Mouse (Mus musculus) hindbrain, embryonic 13.5 days (tissue): ENCODE results near the gene Cd69. TPM values are rescaled to one million over a fixed set of nuclear protein-coding genes. Genes with fewer than 3 reads are reported as not detected.

Source experiments
- ATAC-seq: fragments of 200-750 bp; cut with Nextera tagmentation; 2 replicates; pipeline ENCODE4 v1.8.0; 2017; ENCODE audit warnings: moderate TSS enrichment; ENCODE audit not compliant: low FRiP score
- H3K27ac ChIP-seq: fragments of 300-500 bp; sonication (generic); 2 replicates; pipeline ENCODE4 v1.5.1; 2015; ENCODE audit warnings: inconsistent platforms, mild to moderate bottlenecking, moderate library complexity
- H3K27me3 ChIP-seq: fragments of 300-500 bp; sonication (generic); 2 replicates; pipeline ENCODE4 v1.6.1; 2015; ENCODE audit warnings: mild to moderate bottlenecking, inconsistent platforms
- H3K36me3 ChIP-seq: fragments of 300-500 bp; sonication (generic); 2 replicates; pipeline ENCODE4 v1.6.1; 2015; ENCODE audit warnings: mild to moderate bottlenecking, inconsistent platforms
- H3K4me1 ChIP-seq: fragments of 300-500 bp; sonication (generic); replicated peaks from 2 replicates; pipeline ENCODE4 v1.6.1; 2015; ENCODE audit warnings: inconsistent platforms
- H3K4me2 ChIP-seq: fragments of 300-500 bp; sonication (generic); 2 replicates; pipeline ENCODE4 v1.6.1; 2015; ENCODE audit warnings: inconsistent platforms, mild to moderate bottlenecking, moderate library complexity
- H3K4me3 ChIP-seq: fragments of 300-500 bp; sonication (generic); 2 replicates; pipeline ENCODE4 v1.5.1; 2015; ENCODE audit warnings: mild to moderate bottlenecking, inconsistent platforms
- H3K9ac ChIP-seq: fragments of 300-500 bp; sonication (generic); 2 replicates; pipeline ENCODE4 v1.6.1; 2015; ENCODE audit warnings: mild to moderate bottlenecking, inconsistent platforms
- H3K9me3 ChIP-seq: fragments of 300-500 bp; sonication (generic); 2 replicates; pipeline ENCODE4 v1.6.1; 2016; ENCODE audit warnings: inconsistent platforms
- WGBS: fragments of 180-500 bp; shearing (Covaris S2); methylation state at CpG from one replicate; pipeline ENCODE4 v1.1.7; 2015; 5-methylcytosine and 5-hydroxymethylcytosine counted together
- polyA plus RNA-seq: library from polyadenylated mRNA; unstranded; fragments of >200 nt; fragmentation: Nextera tagmentation; extraction: Ambion mirVana; gene quantifications from 2 replicates; pipeline ENCODE4 v1.2.1, GENCODE M21; 2015

Gene Cd69
- polyA plus RNA-seq, 1 experiment from 2014 or later = not detected

DNA sequence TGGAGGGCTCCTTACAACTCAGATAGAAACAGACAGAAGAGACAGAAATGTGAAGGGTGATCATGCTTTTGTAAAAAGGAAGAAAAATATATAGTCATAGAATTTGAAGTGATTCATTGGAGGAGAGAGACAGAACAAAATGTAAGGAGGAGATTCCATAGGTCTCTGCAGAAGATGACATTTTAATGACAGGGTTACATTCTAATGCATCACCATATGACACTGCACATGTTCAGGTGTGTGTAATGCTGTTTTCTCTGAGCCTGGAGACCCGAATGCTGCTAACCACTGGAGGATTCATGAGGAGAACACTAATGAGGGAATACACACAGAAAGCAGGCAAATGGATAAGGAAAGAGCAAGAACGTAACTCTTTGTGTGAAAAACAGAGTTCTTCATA is 760 bp downstream of the Cd69 start:
- Histone ChIP-seq H3K4me3 (no peak overlapping the region), H3K9ac (no peak overlapping the region), H3K9me3 (no peaks in the 10 kb centered on the region), H3K27me3 (no peaks in the 10 kb centered on the region), H3K4me1 (no peaks in the 10 kb centered on the region), H3K27ac (no peak overlapping the region), H3K36me3 (no peaks in the 10 kb centered on the region), H3K4me2 (no peak overlapping the region)
- WGBS = 88% methylated on average over 2 of the region's 2 CpGs
- ATAC-seq = no peak

DNA sequence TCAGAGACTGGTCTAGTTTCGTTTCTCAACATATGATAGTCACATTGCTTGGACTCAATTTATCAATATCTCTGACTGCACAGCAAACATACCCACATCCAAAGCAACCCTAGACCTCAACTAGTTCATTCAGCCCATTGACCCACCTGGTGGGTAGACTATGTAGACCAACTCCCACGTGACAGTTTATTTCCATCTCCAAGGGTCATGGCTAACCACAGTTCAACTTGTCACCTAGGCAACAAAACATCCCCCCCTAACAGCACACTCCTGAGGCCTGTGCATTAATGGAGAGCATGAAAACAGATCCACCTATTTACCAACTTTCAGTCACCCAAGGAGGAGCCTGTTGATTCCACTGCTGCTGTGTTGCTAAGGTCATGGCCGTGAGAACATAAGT is 1.6 kb downstream of the Cd69 start:
- Histone ChIP-seq H3K4me3 (no peak overlapping the region), H3K36me3 (no peaks in the 10 kb centered on the region), H3K4me1 (no peaks in the 10 kb centered on the region), H3K27me3 (no peaks in the 10 kb centered on the region), H3K9me3 (no peaks in the 10 kb centered on the region), H3K4me2 (no peak overlapping the region), H3K9ac (no peak overlapping the region), H3K27ac (no peak overlapping the region)
- WGBS = 84% methylated on average over 3 of the region's 3 CpGs
- no peak for ATAC-seq

DNA sequence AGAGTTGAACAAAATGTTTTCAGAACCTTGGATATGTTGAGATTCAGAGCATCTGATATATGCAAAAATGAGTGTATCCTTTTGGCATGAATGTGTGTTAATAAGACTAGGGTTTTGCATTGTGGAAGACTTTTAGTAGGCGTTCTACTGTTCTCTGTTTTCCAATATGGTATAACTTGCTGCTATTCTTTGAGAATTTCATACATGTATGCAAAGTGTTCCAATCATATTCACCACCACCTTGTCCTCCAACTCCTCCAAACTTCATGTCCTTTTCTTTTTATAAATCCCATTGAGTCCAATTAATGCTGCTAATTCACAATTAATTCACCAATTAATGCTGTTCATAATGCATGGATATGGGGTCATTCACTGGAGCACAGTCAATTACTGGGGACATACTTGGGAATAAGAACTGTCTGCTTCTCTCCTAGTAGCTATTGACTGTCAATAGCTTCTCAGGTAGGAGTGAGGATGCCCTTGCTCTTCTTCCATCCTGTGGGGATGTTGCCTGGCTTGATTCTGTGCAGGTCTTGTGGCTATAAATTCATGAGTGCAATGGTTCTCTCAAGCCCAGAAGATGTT is 8.7 kb downstream of the Cd69 start:
- no peak overlapping the region for H3K9ac ChIP-seq
- H3K27ac ChIP-seq = no peak overlapping the region
- H3K36me3 ChIP-seq = no peaks in the 10 kb centered on the region
- ATAC-seq = no peak
- H3K9me3 ChIP-seq = no peaks in the 10 kb centered on the region
- no peaks in the 10 kb centered on the region for H3K27me3 ChIP-seq
- no peaks in the 10 kb centered on the region for H3K4me1 ChIP-seq
- WGBS = 73% methylated on average over 1 of the region's 1 CpGs
- H3K4me2 ChIP-seq = no peak overlapping the region
- H3K4me3 ChIP-seq = no peak overlapping the region

DNA sequence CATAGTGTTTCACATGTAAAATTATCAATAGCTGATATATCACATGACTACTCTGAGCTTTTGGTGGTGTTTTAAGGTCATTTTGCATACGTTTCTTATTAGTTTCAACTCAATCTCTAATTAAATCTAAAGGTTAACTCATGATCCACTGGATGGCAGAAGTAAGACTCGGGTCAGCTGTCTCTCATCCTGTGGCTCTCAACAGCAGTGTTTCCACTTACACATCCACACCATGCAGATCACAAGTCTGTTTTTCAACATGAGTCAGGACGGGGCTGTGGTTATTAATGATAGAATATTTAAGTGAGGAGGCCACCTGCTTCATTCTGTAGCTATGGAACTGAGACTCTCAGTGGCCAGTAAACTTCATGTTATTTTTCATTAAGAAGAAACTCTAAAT is 9.4 kb downstream of the Cd69 start:
- H3K27ac ChIP-seq = no peak overlapping the region
- H3K4me2 ChIP-seq = no peak overlapping the region
- H3K9me3 ChIP-seq = no peaks in the 10 kb centered on the region
- no peaks in the 10 kb centered on the region for H3K27me3 ChIP-seq
- ATAC-seq = no peak
- H3K36me3 ChIP-seq = no peaks in the 10 kb centered on the region
- H3K4me1 ChIP-seq = no peaks in the 10 kb centered on the region
- H3K9ac ChIP-seq = no peak overlapping the region
- no peak overlapping the region for H3K4me3 ChIP-seq
- 82% methylated on average over 3 of the region's 3 CpGs for WGBS

DNA sequence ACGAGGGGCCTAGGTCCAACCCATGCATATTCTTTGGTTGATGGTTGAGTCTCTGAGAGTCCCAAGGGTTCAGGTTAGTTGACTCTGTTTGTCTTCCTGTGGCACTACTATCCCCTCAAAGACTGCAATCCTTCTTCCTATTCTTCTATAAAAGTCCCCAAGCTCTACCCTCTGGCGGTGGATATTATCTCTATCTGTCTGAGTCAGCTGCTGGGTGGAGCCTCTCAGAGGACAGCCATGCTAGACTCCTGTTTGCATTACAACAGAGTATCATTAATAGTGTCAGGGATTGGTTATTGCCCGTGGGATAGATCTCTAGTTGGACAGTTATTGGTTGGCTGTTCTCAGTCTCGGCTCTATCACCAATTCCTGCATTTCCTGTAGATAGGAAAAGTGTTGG is 14.3 kb downstream of the Cd69 start:
- Histone ChIP-seq H3K4me2 (no peak overlapping the region), H3K9ac (no peak overlapping the region), H3K4me1 (no peaks in the 10 kb centered on the region), H3K27me3 (no peaks in the 10 kb centered on the region), H3K4me3 (no peak overlapping the region), H3K27ac (no peak overlapping the region), H3K36me3 (no peaks in the 10 kb centered on the region), H3K9me3 (no peaks in the 10 kb centered on the region)
- WGBS = 93% methylated on average over 4 of the region's 4 CpGs
- no peak for ATAC-seq

DNA sequence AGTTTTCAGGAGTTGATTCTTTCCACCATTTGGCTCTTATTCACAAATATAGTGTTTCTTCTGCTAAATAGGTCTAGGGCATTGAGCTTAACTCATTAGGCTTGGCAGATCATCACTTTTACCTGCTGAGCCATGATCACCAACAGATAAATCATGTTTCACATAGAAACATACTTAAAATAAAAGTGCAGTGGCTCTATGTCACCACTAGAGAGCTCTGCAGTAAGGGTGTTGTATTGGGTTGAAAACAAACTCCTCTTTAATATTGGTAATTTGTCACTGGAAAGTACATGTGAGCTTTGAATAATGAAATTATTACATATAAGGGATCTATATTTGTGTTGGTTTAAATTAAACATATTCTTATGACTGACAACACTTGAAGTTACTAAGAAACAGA is 15.2 kb downstream of the Cd69 start:
- Histone ChIP-seq H3K4me2 (no peak overlapping the region), H3K36me3 (no peaks in the 10 kb centered on the region), H3K27ac (no peak overlapping the region), H3K4me3 (no peak overlapping the region), H3K9me3 (no peaks in the 10 kb centered on the region), H3K9ac (no peak overlapping the region), H3K4me1 (no peaks in the 10 kb centered on the region), H3K27me3 (no peaks in the 10 kb centered on the region)
- ATAC-seq = no peak

DNA sequence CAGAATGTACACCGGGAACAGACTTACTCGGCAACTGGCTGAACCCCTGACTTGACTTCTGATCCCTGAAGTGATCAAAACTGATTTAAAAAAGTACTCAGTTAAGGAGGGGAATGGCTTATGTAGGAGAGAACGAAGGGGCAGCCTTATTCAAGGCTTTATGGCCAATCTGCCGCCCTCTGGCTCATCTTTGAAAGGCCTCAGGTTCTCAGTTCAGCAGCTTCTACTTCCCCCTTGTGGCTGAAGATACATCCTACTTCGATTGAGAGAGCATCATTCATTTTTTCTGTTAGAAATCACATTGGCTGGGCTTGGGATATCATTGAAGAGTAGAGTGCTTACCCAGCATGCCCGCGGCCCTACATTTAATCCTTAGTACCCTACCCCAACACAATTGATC is 19.2 kb downstream of the Cd69 start:
- H3K9me3 ChIP-seq = no peaks in the 10 kb centered on the region
- no peak overlapping the region for H3K9ac ChIP-seq
- no peaks in the 10 kb centered on the region for H3K27me3 ChIP-seq
- no peak overlapping the region for H3K4me3 ChIP-seq
- H3K27ac ChIP-seq = no peak overlapping the region
- 65% methylated on average over 7 of the region's 7 CpGs for WGBS
- H3K36me3 ChIP-seq = no peaks in the 10 kb centered on the region
- no peak for ATAC-seq
- no peak overlapping the region for H3K4me2 ChIP-seq
- no peaks in the 10 kb centered on the region for H3K4me1 ChIP-seq

DNA sequence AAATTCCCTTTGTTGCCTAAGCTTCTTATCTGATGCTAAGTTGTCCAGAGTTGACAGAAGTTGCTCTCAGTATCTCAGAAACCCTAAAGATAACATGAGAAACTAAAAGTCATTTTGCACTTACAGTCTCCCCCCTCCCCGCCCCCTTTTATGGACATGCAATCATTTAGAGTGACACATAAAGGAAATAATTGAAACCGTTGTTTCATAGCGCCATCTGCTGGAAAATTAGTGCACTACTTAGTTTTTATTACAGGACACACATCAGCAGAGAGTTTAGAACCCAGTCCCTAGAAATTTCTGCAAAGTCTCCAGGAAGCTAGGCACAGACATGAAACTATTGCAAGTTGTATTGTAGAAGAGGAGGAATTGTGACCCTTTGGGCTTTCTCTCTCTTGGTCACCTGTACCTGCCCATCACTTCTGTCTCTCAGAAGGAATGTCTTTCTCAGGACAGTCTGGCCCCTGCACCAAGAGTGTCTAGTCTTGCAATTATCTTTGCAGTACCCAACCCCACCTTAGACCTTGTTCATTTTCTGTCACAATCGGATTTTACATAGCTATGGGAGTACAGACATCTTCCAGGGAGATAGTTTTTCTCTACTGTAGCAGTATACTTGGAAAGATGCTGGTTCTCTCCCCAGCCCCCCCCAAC is 20.2 kb downstream of the Cd69 start:
- H3K4me3 ChIP-seq = no peak overlapping the region
- H3K36me3 ChIP-seq = no peaks in the 10 kb centered on the region
- H3K9ac ChIP-seq = no peak overlapping the region
- 20% methylated on average over 4 of the region's 4 CpGs for WGBS
- H3K27ac ChIP-seq = no peak overlapping the region
- H3K4me1 ChIP-seq = no peaks in the 10 kb centered on the region
- no peaks in the 10 kb centered on the region for H3K9me3 ChIP-seq
- ATAC-seq = no peak; the same call in 1 of the 2 replicates
- no peaks in the 10 kb centered on the region for H3K27me3 ChIP-seq
- H3K4me2 ChIP-seq = no peak overlapping the region

DNA sequence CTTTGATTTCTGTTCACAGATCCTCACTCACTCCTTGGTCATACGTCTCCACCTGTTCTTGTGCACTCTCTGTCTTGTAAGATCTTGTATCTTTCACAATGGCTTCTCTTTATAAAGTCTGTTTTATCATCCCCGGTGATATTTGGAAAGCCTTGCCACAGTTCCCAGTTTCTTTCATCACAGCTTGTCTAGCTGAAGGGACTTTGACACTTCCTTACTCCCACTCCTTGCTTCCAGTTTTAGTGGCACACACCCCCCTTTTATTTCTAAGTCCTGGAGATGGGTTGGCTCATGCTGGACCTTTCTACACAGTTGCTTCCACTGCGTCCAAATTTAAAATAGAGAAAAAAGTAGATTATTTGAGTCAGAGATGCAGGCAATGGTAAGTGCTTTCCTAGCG is 20.9 kb downstream of the Cd69 start:
- 79% methylated on average over 4 of the region's 4 CpGs for WGBS
- H3K27ac ChIP-seq = no peak overlapping the region
- no peaks in the 10 kb centered on the region for H3K4me1 ChIP-seq
- no peak overlapping the region for H3K4me2 ChIP-seq
- H3K9ac ChIP-seq = no peak overlapping the region
- no peaks in the 10 kb centered on the region for H3K27me3 ChIP-seq
- no peaks in the 10 kb centered on the region for H3K9me3 ChIP-seq
- no peaks in the 10 kb centered on the region for H3K36me3 ChIP-seq
- no peak overlapping the region for H3K4me3 ChIP-seq
- ATAC-seq = no peak

DNA sequence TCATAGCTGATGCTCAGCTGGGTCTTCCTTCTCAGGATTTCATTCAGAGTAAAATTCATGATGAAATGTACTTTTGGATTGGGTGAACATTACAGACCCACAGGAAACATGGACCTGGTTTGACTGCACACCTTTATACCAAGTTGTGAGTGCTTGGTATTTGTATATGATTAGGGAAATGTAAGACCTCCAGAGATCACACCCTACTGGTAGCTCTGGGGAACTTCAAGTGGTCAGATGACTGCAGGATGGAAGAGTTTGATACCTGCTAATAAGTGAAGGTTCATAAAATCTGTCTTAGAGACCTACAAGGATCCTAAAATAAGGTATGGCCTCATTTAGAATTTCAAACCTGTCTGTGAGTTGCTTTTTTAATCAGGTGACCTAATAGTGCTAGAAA is 27.0 kb downstream of the Cd69 start:
- no peaks in the 10 kb centered on the region for H3K27me3 ChIP-seq
- no peaks in the 10 kb centered on the region for H3K36me3 ChIP-seq
- no peak overlapping the region for H3K4me2 ChIP-seq
- H3K27ac ChIP-seq = no peak overlapping the region
- H3K4me3 ChIP-seq = no peak overlapping the region
- H3K9ac ChIP-seq = no peak overlapping the region
- H3K4me1 ChIP-seq = no peaks in the 10 kb centered on the region
- no peak for ATAC-seq
- no peaks in the 10 kb centered on the region for H3K9me3 ChIP-seq

DNA sequence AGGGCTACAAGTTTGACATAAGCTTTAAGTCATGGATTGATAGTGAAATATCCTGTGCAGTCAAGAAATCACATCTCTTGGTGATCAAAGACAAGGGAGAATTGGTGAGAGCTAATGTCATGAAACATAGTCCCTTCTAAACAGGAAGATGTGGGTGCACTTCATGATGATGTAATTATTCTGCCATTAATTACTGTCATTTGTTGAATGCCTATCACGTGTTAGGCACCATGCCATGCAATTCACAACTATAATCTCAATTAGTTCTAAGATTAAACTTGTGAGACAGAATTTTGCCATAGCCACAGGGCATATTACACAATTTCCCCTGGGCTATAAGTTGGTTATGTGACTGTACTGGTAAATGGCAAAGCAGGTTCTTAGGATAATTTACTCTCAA is 28.2 kb downstream of the Cd69 start:
- H3K27ac ChIP-seq = no peak overlapping the region
- 48% methylated on average over 1 of the region's 1 CpGs for WGBS
- ATAC-seq = no peak
- no peaks in the 10 kb centered on the region for H3K27me3 ChIP-seq
- no peak overlapping the region for H3K4me3 ChIP-seq
- no peak overlapping the region for H3K4me2 ChIP-seq
- no peaks in the 10 kb centered on the region for H3K4me1 ChIP-seq
- H3K9ac ChIP-seq = no peak overlapping the region
- no peaks in the 10 kb centered on the region for H3K36me3 ChIP-seq
- H3K9me3 ChIP-seq = no peaks in the 10 kb centered on the region

DNA sequence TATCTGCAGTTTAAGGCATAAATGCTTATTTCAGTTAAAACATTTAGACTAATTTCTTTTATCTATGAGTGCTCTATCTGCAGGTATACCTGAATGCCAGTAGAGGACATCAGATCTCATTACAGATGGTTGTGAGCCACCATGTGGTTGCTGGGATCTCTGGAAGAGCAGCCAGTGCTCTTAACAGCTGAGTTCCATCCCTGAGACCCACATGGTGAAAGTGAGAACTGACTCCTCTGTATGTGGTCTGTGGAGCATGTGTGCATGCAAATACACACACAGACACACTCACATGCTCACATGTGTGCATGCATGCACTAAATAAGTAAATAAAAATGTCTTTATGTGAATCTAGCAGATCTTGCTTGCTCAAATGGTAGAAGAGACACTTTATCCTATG is 29.4 kb downstream of the Cd69 start:
- no peak overlapping the region for H3K27ac ChIP-seq
- no peak overlapping the region for H3K9ac ChIP-seq
- no peaks in the 10 kb centered on the region for H3K27me3 ChIP-seq
- H3K4me2 ChIP-seq = no peak overlapping the region
- H3K4me1 ChIP-seq = no peaks in the 10 kb centered on the region
- no peaks in the 10 kb centered on the region for H3K36me3 ChIP-seq
- H3K9me3 ChIP-seq = no peaks in the 10 kb centered on the region
- no peak for ATAC-seq
- H3K4me3 ChIP-seq = no peak overlapping the region

DNA sequence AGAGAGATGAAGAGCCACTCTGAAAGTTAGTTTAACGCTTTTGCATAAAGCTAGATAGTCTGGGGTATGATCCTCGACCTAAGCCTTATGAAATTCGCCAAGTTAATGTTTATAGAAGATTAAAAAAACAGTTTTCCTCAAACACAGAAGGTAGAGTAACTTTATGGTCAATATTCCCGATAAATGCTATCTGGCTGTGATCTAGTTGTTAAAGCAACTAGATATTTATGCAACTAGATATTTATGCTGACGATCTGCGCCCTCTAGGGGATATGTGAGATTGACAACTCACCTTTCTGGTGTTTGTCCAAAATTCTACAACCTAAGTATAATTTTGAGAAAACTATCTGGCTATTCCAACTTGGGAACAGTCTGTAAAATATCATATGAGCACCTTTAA is 33.3 kb downstream of the Cd69 start:
- 74% methylated on average over 6 of the region's 6 CpGs for WGBS
- Histone ChIP-seq H3K27me3 (no peaks in the 10 kb centered on the region), H3K4me2 (no peak overlapping the region), H3K9me3 (no peaks in the 10 kb centered on the region), H3K4me3 (no peak overlapping the region), H3K4me1 (0 out of 2 replicates have a peak, but pooled peaks cover 2% of the 10 kb centered on the region), H3K9ac (no peak overlapping the region), H3K36me3 (no peaks in the 10 kb centered on the region), H3K27ac (no peak overlapping the region)
- no peak for ATAC-seq
